Mouse (Mus musculus): ENCODE results near the gene Slc35f3. TPM values are rescaled to one million over a fixed set of nuclear protein-coding genes. Genes with fewer than 3 reads are reported as not detected.

Slc35f3 gene
- polyA plus RNA-seq, 1 experiment from 2014 or later: not detected

GRCm38 (mm10) chr8:126297284-126297845 lies 993 bp upstream of the Slc35f3 start:
- DNase-seq (peak; percentile 29), ATAC-seq (no peak)
- Histone ChIP-seq H3K27me3 (ENCODE audit: insufficient read depth, low read length) (peaks cover 26% of the 10 kb centered on the region), H3K9me3 (ENCODE audit: low read length) (no peaks in the 10 kb centered on the region), H3K9ac (replicated peaks) (no peak overlapping the region), H3K36me3 (replicated peaks; ENCODE audit: insufficient read depth, low read length) (no peaks in the 10 kb centered on the region), H3K4me1 (ENCODE audit: insufficient read depth) (peaks cover 5% of the 10 kb centered on the region; the same call in 1 of the 2 replicates), H3K4me2 (ENCODE audit: low read depth, low read length) (no peak overlapping the region), H3K4me3 (ENCODE audit: low read depth, low read length) (no peak overlapping the region), H3K27ac (ENCODE audit: low read depth) (no peak overlapping the region)
- TF ChIP-seq EP300 (IDR thresholded peaks at IDR 0.05; ENCODE audit: low read depth) (no peak), CTCF (IDR thresholded peaks at IDR 0.05; ENCODE audit: low read depth) (peak; percentile 68)
- 19% methylated on average over 1 of the region's 1 CpGs for WGBS (ENCODE audit: insufficient replicate concordance)

- Histone ChIP-seq H3K4me1 (ENCODE audit: insufficient read depth) (peaks cover 5% of the 10 kb centered on the region; the same call in 1 of the 2 replicates), H3K27ac (ENCODE audit: low read depth) (no peak overlapping the region), H3K9me3 (ENCODE audit: low read length) (no peaks in the 10 kb centered on the region), H3K27me3 (ENCODE audit: insufficient read depth, low read length) (peaks cover 26% of the 10 kb centered on the region), H3K9ac (replicated peaks) (no peak overlapping the region), H3K4me3 (ENCODE audit: low read depth, low read length) (no peak overlapping the region), H3K36me3 (replicated peaks; ENCODE audit: insufficient read depth, low read length) (no peaks in the 10 kb centered on the region), H3K4me2 (ENCODE audit: low read depth, low read length) (no peak overlapping the region)
- no peak for TF ChIP-seq EP300 (IDR thresholded peaks at IDR 0.05; ENCODE audit: low read depth)
- TF ChIP-seq CTCF (IDR thresholded peaks at IDR 0.05; ENCODE audit: low read depth): no peak
- 23% methylated on average over 7 of the region's 7 CpGs for WGBS (ENCODE audit: insufficient replicate concordance)
- no peak for ATAC-seq
- DNase-seq: no peak
These were observed 975 bp downstream of the Slc35f3 start for GRCm38 (mm10) chr8:126299333-126299732.

GRCm38 (mm10) chr8:126300350-126300749 lies 2.0 kb downstream of the Slc35f3 start:
- H3K27ac ChIP-seq (ENCODE audit: low read depth): no peak overlapping the region
- H3K27me3 ChIP-seq (ENCODE audit: insufficient read depth, low read length): peaks cover 26% of the 10 kb centered on the region
- WGBS (ENCODE audit: insufficient replicate concordance): 75% methylated on average over 5 of the region's 5 CpGs
- ATAC-seq (no peak), DNase-seq (no peak)
- H3K9me3 ChIP-seq (ENCODE audit: low read length): no peaks in the 10 kb centered on the region
- TF ChIP-seq CTCF (IDR thresholded peaks at IDR 0.05; ENCODE audit: low read depth) (no peak), EP300 (IDR thresholded peaks at IDR 0.05; ENCODE audit: low read depth) (no peak)
- peaks cover 5% of the 10 kb centered on the region; the same call in 1 of the 2 replicates for H3K4me1 ChIP-seq (ENCODE audit: insufficient read depth)
- H3K9ac ChIP-seq (replicated peaks): no peak overlapping the region
- H3K4me2 ChIP-seq (ENCODE audit: low read depth, low read length): no peak overlapping the region
- H3K4me3 ChIP-seq (ENCODE audit: low read depth, low read length): no peak overlapping the region
- H3K36me3 ChIP-seq (replicated peaks; ENCODE audit: insufficient read depth, low read length): no peaks in the 10 kb centered on the region

- Histone ChIP-seq H3K9ac (replicated peaks) (no peak overlapping the region), H3K27me3 (ENCODE audit: insufficient read depth, low read length) (peaks cover 26% of the 10 kb centered on the region), H3K36me3 (replicated peaks; ENCODE audit: insufficient read depth, low read length) (no peaks in the 10 kb centered on the region), H3K9me3 (ENCODE audit: low read length) (no peaks in the 10 kb centered on the region), H3K4me3 (ENCODE audit: low read depth, low read length) (no peak overlapping the region), H3K4me1 (ENCODE audit: insufficient read depth) (peaks cover 5% of the 10 kb centered on the region; the same call in 1 of the 2 replicates), H3K4me2 (ENCODE audit: low read depth, low read length) (no peak overlapping the region), H3K27ac (ENCODE audit: low read depth) (no peak overlapping the region)
- ATAC-seq: no peak
- TF ChIP-seq CTCF (IDR thresholded peaks at IDR 0.05; ENCODE audit: low read depth): no peak
- no peak for TF ChIP-seq EP300 (IDR thresholded peaks at IDR 0.05; ENCODE audit: low read depth)
- 78% methylated on average over 6 of the region's 6 CpGs for WGBS (ENCODE audit: insufficient replicate concordance)
- DNase-seq: no peak
These were observed 3.2 kb downstream of the Slc35f3 start for GRCm38 (mm10) chr8:126301580-126301979.

- DNase-seq (no peak), ATAC-seq (no peak)
- H3K4me2 ChIP-seq (ENCODE audit: low read depth, low read length): no peak overlapping the region
- H3K9ac ChIP-seq (replicated peaks): no peak overlapping the region
- no peak overlapping the region for H3K4me3 ChIP-seq (ENCODE audit: low read depth, low read length)
- no peak for TF ChIP-seq CTCF (IDR thresholded peaks at IDR 0.05; ENCODE audit: low read depth)
- TF ChIP-seq EP300 (IDR thresholded peaks at IDR 0.05; ENCODE audit: low read depth): no peak
- no peak overlapping the region for H3K27ac ChIP-seq (ENCODE audit: low read depth)
- peaks cover 3% of the 10 kb centered on the region; the same call in 1 of the 2 replicates for H3K4me1 ChIP-seq (ENCODE audit: insufficient read depth)
- H3K9me3 ChIP-seq (ENCODE audit: low read length): no peaks in the 10 kb centered on the region
- H3K27me3 ChIP-seq (ENCODE audit: insufficient read depth, low read length): no peaks in the 10 kb centered on the region
- no peaks in the 10 kb centered on the region for H3K36me3 ChIP-seq (replicated peaks; ENCODE audit: insufficient read depth, low read length)
- whole genome bisulfite sequencing (ENCODE audit: insufficient replicate concordance): 75% methylated on average over 9 of the region's 9 CpGs
These were observed 8.8 kb downstream of the Slc35f3 start for GRCm38 (mm10) chr8:126307164-126307563.

- Histone ChIP-seq H3K4me3 (ENCODE audit: low read depth, low read length) (no peak overlapping the region), H3K27me3 (ENCODE audit: insufficient read depth, low read length) (no peaks in the 10 kb centered on the region), H3K27ac (ENCODE audit: low read depth) (peak overlapping the region; percentile 70; the same call in 1 of the 2 replicates), H3K9me3 (ENCODE audit: low read length) (no peaks in the 10 kb centered on the region), H3K36me3 (replicated peaks; ENCODE audit: insufficient read depth, low read length) (no peaks in the 10 kb centered on the region), H3K4me2 (ENCODE audit: low read depth, low read length) (no peak overlapping the region), H3K4me1 (ENCODE audit: insufficient read depth) (peaks cover 3% of the 10 kb centered on the region; the same call in 1 of the 2 replicates), H3K9ac (replicated peaks) (no peak overlapping the region)
- ATAC-seq: peak; percentile 95
- peak; percentile 75 for DNase-seq
- WGBS (ENCODE audit: insufficient replicate concordance): 22% methylated on average over 1 of the region's 1 CpGs
- TF ChIP-seq CTCF (IDR thresholded peaks at IDR 0.05; ENCODE audit: low read depth): no peak
- no peak for TF ChIP-seq EP300 (IDR thresholded peaks at IDR 0.05; ENCODE audit: low read depth)
These were observed 10.7 kb downstream of the Slc35f3 start for GRCm38 (mm10) chr8:126309015-126309414.
